Mouse (Mus musculus): ENCODE data around the gene Cars2. TPM values are rescaled to one million over a fixed set of nuclear protein-coding genes. Genes with fewer than 3 reads are reported as not detected.
"Not testable (repeated sequence)": the region's sequence is repeated elsewhere in the genome, so short reads cannot be mapped to it uniquely, and the experiment has no call there.

The Cars2 gene
- polyA plus RNA-seq, 1 experiment from 2014 or later: 29.9 TPM

- H3K27me3 ChIP-seq (replicated peaks; ENCODE audit: control insufficient read depth, insufficient read depth, low read length): no peaks in the 10 kb centered on the region
- ATAC-seq (replicated peaks; ENCODE audit: low FRiP score, low TSS enrichment, low read depth) (no peak), DNase-seq (ENCODE audit: low spot score) (no peak)
- peak overlapping the region; percentile 43; the same call in 1 of the 2 replicates for H3K27ac ChIP-seq (ENCODE audit: low read depth)
- H3K36me3 ChIP-seq (ENCODE audit: control insufficient read depth, insufficient read depth, low read length): no peaks in the 10 kb centered on the region
- no peak overlapping the region for H3K9ac ChIP-seq (ENCODE audit: low read length)
- no peaks in the 10 kb centered on the region for H3K9me3 ChIP-seq (ENCODE audit: control insufficient read depth, low read length)
- H3K4me1 ChIP-seq (replicated peaks; ENCODE audit: control insufficient read depth, insufficient read depth, low read length): peaks cover 15% of the 10 kb centered on the region
- H3K4me3 ChIP-seq (ENCODE audit: low read depth, low read length): no peak overlapping the region
- WGBS: 50% methylated on average over 9 of the region's 9 CpGs
- H3K4me2 ChIP-seq (ENCODE audit: low read length): no peak overlapping the region
Observed at GRCm38 (mm10) chr8:11574911-11575603, 24.5 kb upstream of the Cars2 start.

- Histone ChIP-seq H3K4me3 (ENCODE audit: low read depth, low read length) (no peak overlapping the region), H3K4me2 (ENCODE audit: low read length) (no peak overlapping the region), H3K27me3 (replicated peaks; ENCODE audit: control insufficient read depth, insufficient read depth, low read length) (no peaks in the 10 kb centered on the region), H3K36me3 (ENCODE audit: control insufficient read depth, insufficient read depth, low read length) (no peaks in the 10 kb centered on the region), H3K27ac (ENCODE audit: low read depth) (no peak overlapping the region), H3K9ac (ENCODE audit: low read length) (no peak overlapping the region), H3K4me1 (replicated peaks; ENCODE audit: control insufficient read depth, insufficient read depth, low read length) (peaks cover 15% of the 10 kb centered on the region), H3K9me3 (ENCODE audit: control insufficient read depth, low read length) (no peaks in the 10 kb centered on the region)
- ATAC-seq (replicated peaks; ENCODE audit: low FRiP score, low TSS enrichment, low read depth) (no peak), DNase-seq (ENCODE audit: low spot score) (no peak)
- WGBS: 74% methylated on average over 6 of the region's 6 CpGs
Observed at GRCm38 (mm10) chr8:11572428-11572827, 21.8 kb upstream of the Cars2 start.

GRCm38 (mm10) chr8:11571950-11572349 is 21.4 kb upstream of the Cars2 start:
- DNase-seq (ENCODE audit: low spot score) (no peak), ATAC-seq (replicated peaks; ENCODE audit: low FRiP score, low TSS enrichment, low read depth) (no peak)
- H3K36me3 ChIP-seq (ENCODE audit: control insufficient read depth, insufficient read depth, low read length): peaks cover 2% of the 10 kb centered on the region
- peaks cover 15% of the 10 kb centered on the region for H3K4me1 ChIP-seq (replicated peaks; ENCODE audit: control insufficient read depth, insufficient read depth, low read length)
- no peak overlapping the region for H3K27ac ChIP-seq (ENCODE audit: low read depth)
- no peaks in the 10 kb centered on the region for H3K9me3 ChIP-seq (ENCODE audit: control insufficient read depth, low read length)
- 90% methylated on average over 10 of the region's 10 CpGs for WGBS
- no peaks in the 10 kb centered on the region for H3K27me3 ChIP-seq (replicated peaks; ENCODE audit: control insufficient read depth, insufficient read depth, low read length)
- no peak overlapping the region for H3K9ac ChIP-seq (ENCODE audit: low read length)
- no peak overlapping the region for H3K4me3 ChIP-seq (ENCODE audit: low read depth, low read length)
- no peak overlapping the region for H3K4me2 ChIP-seq (ENCODE audit: low read length)

GRCm38 (mm10) chr8:11570742-11571141 is 20.2 kb upstream of the Cars2 start:
- WGBS: 96% methylated on average over 4 of the region's 4 CpGs
- Histone ChIP-seq H3K27ac (ENCODE audit: low read depth) (no peak overlapping the region), H3K36me3 (ENCODE audit: control insufficient read depth, insufficient read depth, low read length) (peaks cover 4% of the 10 kb centered on the region), H3K27me3 (replicated peaks; ENCODE audit: control insufficient read depth, insufficient read depth, low read length) (no peaks in the 10 kb centered on the region), H3K4me2 (ENCODE audit: low read length) (no peak overlapping the region), H3K4me1 (replicated peaks; ENCODE audit: control insufficient read depth, insufficient read depth, low read length) (peaks cover 11% of the 10 kb centered on the region), H3K9me3 (ENCODE audit: control insufficient read depth, low read length) (no peaks in the 10 kb centered on the region), H3K9ac (ENCODE audit: low read length) (no peak overlapping the region), H3K4me3 (ENCODE audit: low read depth, low read length) (no peak overlapping the region)
- no peak for ATAC-seq (replicated peaks; ENCODE audit: low FRiP score, low TSS enrichment, low read depth)
- no peak for DNase-seq (ENCODE audit: low spot score)

GRCm38 (mm10) chr8:11569260-11570097 is 18.9 kb upstream of the Cars2 start:
- no peak for DNase-seq (ENCODE audit: low spot score)

GRCm38 (mm10) chr8:11568193-11568592 is 17.6 kb upstream of the Cars2 start:
- WGBS: 96% methylated on average over 2 of the region's 2 CpGs

More at GRCm38 (mm10) chr8:11569260-11570097, 18.9 kb upstream of the Cars2 start:
- H3K27ac ChIP-seq (ENCODE audit: low read depth): no peak overlapping the region
- no peak overlapping the region for H3K4me2 ChIP-seq (ENCODE audit: low read length)
- no peaks in the 10 kb centered on the region for H3K27me3 ChIP-seq (replicated peaks; ENCODE audit: control insufficient read depth, insufficient read depth, low read length)
- no peak overlapping the region for H3K4me3 ChIP-seq (ENCODE audit: low read depth, low read length)
- no peaks in the 10 kb centered on the region for H3K9me3 ChIP-seq (ENCODE audit: control insufficient read depth, low read length)
- peaks cover 10% of the 10 kb centered on the region for H3K36me3 ChIP-seq (ENCODE audit: control insufficient read depth, insufficient read depth, low read length)
- no peaks in the 10 kb centered on the region for H3K4me1 ChIP-seq (replicated peaks; ENCODE audit: control insufficient read depth, insufficient read depth, low read length)
- no peak for ATAC-seq (replicated peaks; ENCODE audit: low FRiP score, low TSS enrichment, low read depth)
- H3K9ac ChIP-seq (ENCODE audit: low read length): no peak overlapping the region
- WGBS: 84% methylated on average over 22 of the region's 22 CpGs

GRCm38 (mm10) chr8:11564721-11565120 is 14.1 kb upstream of the Cars2 start:
- ATAC-seq (replicated peaks; ENCODE audit: low FRiP score, low TSS enrichment, low read depth) (no peak), DNase-seq (ENCODE audit: low spot score) (no peak)
- no peak overlapping the region for H3K4me3 ChIP-seq (ENCODE audit: low read depth, low read length)
- no peaks in the 10 kb centered on the region for H3K27me3 ChIP-seq (replicated peaks; ENCODE audit: control insufficient read depth, insufficient read depth, low read length)
- no peak overlapping the region for H3K9ac ChIP-seq (ENCODE audit: low read length)
- H3K36me3 ChIP-seq (ENCODE audit: control insufficient read depth, insufficient read depth, low read length): peaks cover 42% of the 10 kb centered on the region
- H3K27ac ChIP-seq (ENCODE audit: low read depth): no peak overlapping the region
- H3K4me2 ChIP-seq (ENCODE audit: low read length): no peak overlapping the region
- no peaks in the 10 kb centered on the region for H3K9me3 ChIP-seq (ENCODE audit: control insufficient read depth, low read length)
- 81% methylated on average over 7 of the region's 7 CpGs for WGBS
- H3K4me1 ChIP-seq (replicated peaks; ENCODE audit: control insufficient read depth, insufficient read depth, low read length): peaks cover under 1% of the 10 kb centered on the region; the same call in 1 of the 2 replicates

More at GRCm38 (mm10) chr8:11568193-11568592, 17.6 kb upstream of the Cars2 start:
- not testable (repeated sequence) for H3K4me1 ChIP-seq (replicated peaks; ENCODE audit: control insufficient read depth, insufficient read depth, low read length); H3K4me3 ChIP-seq (ENCODE audit: low read depth, low read length); H3K4me2 ChIP-seq (ENCODE audit: low read length); H3K9me3 ChIP-seq (ENCODE audit: control insufficient read depth, low read length); H3K27me3 ChIP-seq (replicated peaks; ENCODE audit: control insufficient read depth, insufficient read depth, low read length); H3K27ac ChIP-seq (ENCODE audit: low read depth); DNase-seq (ENCODE audit: low spot score); H3K9ac ChIP-seq (ENCODE audit: low read length); ATAC-seq (replicated peaks; ENCODE audit: low FRiP score, low TSS enrichment, low read depth)
- H3K36me3 ChIP-seq (ENCODE audit: control insufficient read depth, insufficient read depth, low read length): peaks cover 22% of the 10 kb centered on the region

GRCm38 (mm10) chr8:11564236-11564635 is 13.7 kb upstream of the Cars2 start:
- WGBS: 84% methylated on average over 5 of the region's 5 CpGs
- H3K9ac ChIP-seq (ENCODE audit: low read length): no peak overlapping the region
- ATAC-seq (replicated peaks; ENCODE audit: low FRiP score, low TSS enrichment, low read depth) (no peak), DNase-seq (ENCODE audit: low spot score) (no peak)
- H3K27me3 ChIP-seq (replicated peaks; ENCODE audit: control insufficient read depth, insufficient read depth, low read length): no peaks in the 10 kb centered on the region
- H3K4me2 ChIP-seq (ENCODE audit: low read length): no peak overlapping the region
- H3K36me3 ChIP-seq (ENCODE audit: control insufficient read depth, insufficient read depth, low read length): peaks cover 42% of the 10 kb centered on the region
- no peaks in the 10 kb centered on the region for H3K9me3 ChIP-seq (ENCODE audit: control insufficient read depth, low read length)
- H3K4me1 ChIP-seq (replicated peaks; ENCODE audit: control insufficient read depth, insufficient read depth, low read length): peaks cover 5% of the 10 kb centered on the region
- H3K27ac ChIP-seq (ENCODE audit: low read depth): no peak overlapping the region
- H3K4me3 ChIP-seq (ENCODE audit: low read depth, low read length): no peak overlapping the region

All from intestine, embryonic 14.5 days (tissue).